Mouse (Mus musculus) forebrain, embryonic 12.5 days (tissue): ENCODE data around the gene Ctla4. TPM values are rescaled to one million over a fixed set of nuclear protein-coding genes. Genes with fewer than 3 reads are reported as not detected.

Experiments
- ATAC-seq: fragments of 200-750 bp; cut with Nextera tagmentation; 2 replicates; pipeline ENCODE4 v1.8.0; 2017; ENCODE audit warnings: moderate TSS enrichment; ENCODE audit not compliant: low FRiP score
- H3K27ac ChIP-seq: fragments of 300-500 bp; sonication (generic); 2 replicates; pipeline ENCODE4 v1.5.1; 2016; ENCODE audit warnings: mild to moderate bottlenecking
- H3K27me3 ChIP-seq: fragments of 300-500 bp; sonication (generic); 2 replicates; pipeline ENCODE4 v1.6.1; 2016; ENCODE audit warnings: mild to moderate bottlenecking
- H3K36me3 ChIP-seq: fragments of 300-500 bp; sonication (generic); replicated peaks from 2 replicates; pipeline ENCODE4 v1.6.1; 2016; ENCODE audit warnings: mild to moderate bottlenecking
- H3K4me1 ChIP-seq: fragments of 300-500 bp; sonication (generic); 2 replicates; pipeline ENCODE4 v1.6.1; 2016
- H3K4me2 ChIP-seq: fragments of 300-500 bp; sonication (generic); 2 replicates; pipeline ENCODE4 v1.6.1; 2016; ENCODE audit warnings: mild to moderate bottlenecking, moderate library complexity
- H3K4me3 ChIP-seq: fragments of 300-500 bp; sonication (generic); replicated peaks from 2 replicates; pipeline ENCODE4 v1.5.1; 2016; ENCODE audit warnings: mild to moderate bottlenecking
- H3K9ac ChIP-seq: fragments of 300-500 bp; sonication (generic); 2 replicates; pipeline ENCODE4 v1.6.1; 2016; ENCODE audit warnings: mild to moderate bottlenecking
- H3K9me3 ChIP-seq: fragments of 300-500 bp; sonication (generic); 2 replicates; pipeline ENCODE4 v1.6.1; 2016
- WGBS: fragments of 180-500 bp; shearing (Covaris S2); methylation state at CpG from one replicate; pipeline ENCODE4 v1.1.7; 2016; 5-methylcytosine and 5-hydroxymethylcytosine counted together
- polyA plus RNA-seq: library from polyadenylated mRNA; unstranded; fragments of >200 nt; fragmentation: Nextera tagmentation; extraction: Ambion mirVana; gene quantifications from 2 replicates; pipeline ENCODE4 v1.2.1, GENCODE M21; 2016

The Ctla4 gene
- polyA plus RNA-seq, 1 experiment from 2014 or later: not detected

GRCm38 (mm10) chr1:60907466-60907865 lies 20.7 kb downstream of the Ctla4 start:
- no peak overlapping the region for H3K9ac ChIP-seq
- no peak overlapping the region for H3K4me3 ChIP-seq
- no peak overlapping the region for H3K27ac ChIP-seq
- WGBS: 88% methylated on average over 3 of the region's 3 CpGs
- H3K9me3 ChIP-seq: no peaks in the 10 kb centered on the region
- no peaks in the 10 kb centered on the region for H3K36me3 ChIP-seq
- ATAC-seq: no peak
- H3K4me1 ChIP-seq: no peaks in the 10 kb centered on the region; the same call in 1 of the 2 replicates
- no peaks in the 10 kb centered on the region for H3K27me3 ChIP-seq
- H3K4me2 ChIP-seq: no peak overlapping the region

- Histone ChIP-seq H3K9ac (no peak overlapping the region), H3K4me3 (no peak overlapping the region), H3K4me1 (no peaks in the 10 kb centered on the region), H3K27me3 (no peaks in the 10 kb centered on the region), H3K9me3 (no peaks in the 10 kb centered on the region), H3K27ac (no peak overlapping the region), H3K4me2 (no peak overlapping the region), H3K36me3 (no peaks in the 10 kb centered on the region)
- WGBS: 92% methylated on average over 9 of the region's 9 CpGs
- ATAC-seq: no peak
These were observed 22.0 kb downstream of the Ctla4 start for GRCm38 (mm10) chr1:60908751-60909161.

GRCm38 (mm10) chr1:60909746-60910145 lies 22.9 kb downstream of the Ctla4 start:
- no peak for ATAC-seq
- H3K4me1 ChIP-seq: no peaks in the 10 kb centered on the region
- no peak overlapping the region for H3K9ac ChIP-seq
- WGBS: 67% methylated on average over 1 of the region's 1 CpGs
- H3K27me3 ChIP-seq: no peaks in the 10 kb centered on the region
- no peaks in the 10 kb centered on the region for H3K36me3 ChIP-seq
- no peak overlapping the region for H3K4me3 ChIP-seq
- H3K9me3 ChIP-seq: no peaks in the 10 kb centered on the region
- H3K4me2 ChIP-seq: no peak overlapping the region
- no peak overlapping the region for H3K27ac ChIP-seq

- no peak overlapping the region for H3K4me3 ChIP-seq
- H3K9ac ChIP-seq: no peak overlapping the region
- H3K4me1 ChIP-seq: no peaks in the 10 kb centered on the region
- H3K27me3 ChIP-seq: no peaks in the 10 kb centered on the region
- WGBS: 8% methylated on average over 1 of the region's 1 CpGs
- H3K27ac ChIP-seq: no peak overlapping the region
- no peak for ATAC-seq
- H3K36me3 ChIP-seq: no peaks in the 10 kb centered on the region
- H3K9me3 ChIP-seq: no peaks in the 10 kb centered on the region
- no peak overlapping the region for H3K4me2 ChIP-seq
These were observed 24.0 kb downstream of the Ctla4 start for GRCm38 (mm10) chr1:60910796-60911195.

GRCm38 (mm10) chr1:60911631-60912030 lies 24.8 kb downstream of the Ctla4 start:
- 89% methylated on average over 3 of the region's 3 CpGs for WGBS
- Histone ChIP-seq H3K4me3 (no peak overlapping the region), H3K9me3 (no peaks in the 10 kb centered on the region), H3K9ac (no peak overlapping the region), H3K4me1 (no peaks in the 10 kb centered on the region), H3K27ac (no peak overlapping the region), H3K27me3 (no peaks in the 10 kb centered on the region), H3K4me2 (no peak overlapping the region), H3K36me3 (no peaks in the 10 kb centered on the region)
- ATAC-seq: no peak

- ATAC-seq: no peak
- WGBS: 93% methylated on average over 4 of the region's 4 CpGs
- H3K9me3 ChIP-seq: no peaks in the 10 kb centered on the region
- H3K27me3 ChIP-seq: no peaks in the 10 kb centered on the region
- H3K4me2 ChIP-seq: no peak overlapping the region
- H3K36me3 ChIP-seq: no peaks in the 10 kb centered on the region
- no peaks in the 10 kb centered on the region for H3K4me1 ChIP-seq
- no peak overlapping the region for H3K9ac ChIP-seq
- H3K4me3 ChIP-seq: no peak overlapping the region
- H3K27ac ChIP-seq: no peak overlapping the region
These were observed 26.5 kb downstream of the Ctla4 start for GRCm38 (mm10) chr1:60913305-60913704.

GRCm38 (mm10) chr1:60916281-60916781 lies 29.5 kb downstream of the Ctla4 start:
- WGBS: 77% methylated on average over 10 of the region's 10 CpGs
- Histone ChIP-seq H3K4me2 (no peak overlapping the region), H3K4me3 (no peak overlapping the region), H3K27me3 (no peaks in the 10 kb centered on the region), H3K27ac (no peak overlapping the region), H3K9ac (no peak overlapping the region), H3K4me1 (peaks cover 11% of the 10 kb centered on the region), H3K9me3 (no peaks in the 10 kb centered on the region), H3K36me3 (no peaks in the 10 kb centered on the region)
- no peak for ATAC-seq

GRCm38 (mm10) chr1:60920493-60921355 lies 33.9 kb downstream of the Ctla4 start:
- no peak overlapping the region for H3K9ac ChIP-seq
- H3K9me3 ChIP-seq: no peaks in the 10 kb centered on the region
- ATAC-seq: no peak
- no peak overlapping the region for H3K4me2 ChIP-seq
- no peaks in the 10 kb centered on the region for H3K36me3 ChIP-seq
- H3K27me3 ChIP-seq: no peaks in the 10 kb centered on the region
- H3K4me3 ChIP-seq: no peak overlapping the region
- WGBS: 84% methylated on average over 24 of the region's 24 CpGs
- H3K4me1 ChIP-seq: peaks cover 11% of the 10 kb centered on the region
- 0 out of 2 replicates have a peak overlapping the region, but pooled peaks have one; percentile 46 for H3K27ac ChIP-seq

GRCm38 (mm10) chr1:60929036-60929435 lies 42.2 kb downstream of the Ctla4 start:
- no peak overlapping the region for H3K27ac ChIP-seq
- no peak overlapping the region for H3K9ac ChIP-seq
- peaks cover 3% of the 10 kb centered on the region; the same call in 1 of the 2 replicates for H3K4me1 ChIP-seq
- no peak overlapping the region for H3K4me3 ChIP-seq
- WGBS: 87% methylated on average over 3 of the region's 3 CpGs
- H3K9me3 ChIP-seq: no peaks in the 10 kb centered on the region
- H3K4me2 ChIP-seq: no peak overlapping the region
- H3K27me3 ChIP-seq: no peaks in the 10 kb centered on the region
- no peaks in the 10 kb centered on the region for H3K36me3 ChIP-seq
- ATAC-seq: no peak

GRCm38 (mm10) chr1:60930397-60930796 lies 43.6 kb downstream of the Ctla4 start:
- H3K27ac ChIP-seq: no peak overlapping the region
- no peak for ATAC-seq
- no peaks in the 10 kb centered on the region for H3K9me3 ChIP-seq
- 85% methylated on average over 7 of the region's 7 CpGs for WGBS
- H3K4me1 ChIP-seq: peaks cover 3% of the 10 kb centered on the region; the same call in 1 of the 2 replicates
- no peaks in the 10 kb centered on the region for H3K27me3 ChIP-seq
- H3K9ac ChIP-seq: no peak overlapping the region
- no peaks in the 10 kb centered on the region for H3K36me3 ChIP-seq
- no peak overlapping the region for H3K4me2 ChIP-seq
- H3K4me3 ChIP-seq: no peak overlapping the region

GRCm38 (mm10) chr1:60935968-60936581 lies 49.3 kb downstream of the Ctla4 start:
- no peaks in the 10 kb centered on the region for H3K27me3 ChIP-seq
- no peak overlapping the region for H3K27ac ChIP-seq
- no peak overlapping the region for H3K4me2 ChIP-seq
- ATAC-seq: no peak
- H3K4me3 ChIP-seq: no peak overlapping the region
- peaks cover 7% of the 10 kb centered on the region for H3K4me1 ChIP-seq
- H3K36me3 ChIP-seq: no peaks in the 10 kb centered on the region
- no peak overlapping the region for H3K9ac ChIP-seq
- WGBS: 50% methylated on average over 8 of the region's 8 CpGs
- H3K9me3 ChIP-seq: no peaks in the 10 kb centered on the region

- no peak overlapping the region for H3K27ac ChIP-seq
- WGBS: 87% methylated on average over 6 of the region's 6 CpGs
- H3K9me3 ChIP-seq: no peaks in the 10 kb centered on the region
- ATAC-seq: no peak
- no peaks in the 10 kb centered on the region for H3K27me3 ChIP-seq
- H3K4me3 ChIP-seq: no peak overlapping the region
- peaks cover 4% of the 10 kb centered on the region; the same call in 1 of the 2 replicates for H3K4me1 ChIP-seq
- no peaks in the 10 kb centered on the region for H3K36me3 ChIP-seq
- H3K9ac ChIP-seq: no peak overlapping the region
- no peak overlapping the region for H3K4me2 ChIP-seq
These were observed 50.3 kb downstream of the Ctla4 start for GRCm38 (mm10) chr1:60936963-60937711.
